Mouse (Mus musculus) neural tube, embryonic 14.5 days (tissue): Measurements from ENCODE around the gene Hadha. TPM values are rescaled to one million over a fixed set of nuclear protein-coding genes. Genes with fewer than 3 reads are reported as not detected.

ENCODE experiments used
- ATAC-seq: fragments of 200-750 bp; cut with Nextera tagmentation; 2 replicates; pipeline ENCODE4 v1.8.0; 2017; ENCODE audit warnings: low read depth, mild to moderate bottlenecking, moderate TSS enrichment, moderate library complexity
- H3K27ac ChIP-seq: fragments of 300-500 bp; sonication (generic); 2 replicates; pipeline ENCODE4 v1.5.1; 2014; ENCODE audit warnings: low read depth, mild to moderate bottlenecking, control low read depth, low read length, moderate library complexity, mixed read lengths
- H3K27me3 ChIP-seq: fragments of 300-500 bp; sonication (generic); 2 replicates; pipeline ENCODE4 v1.6.1; 2014; ENCODE audit warnings: low read length; ENCODE audit not compliant: control insufficient read depth, insufficient read depth
- H3K36me3 ChIP-seq: fragments of 300-500 bp; sonication (generic); 2 replicates; pipeline ENCODE4 v1.6.1; 2014; ENCODE audit warnings: low read length, mixed read lengths; ENCODE audit not compliant: control insufficient read depth, insufficient read depth
- H3K4me1 ChIP-seq: fragments of 300-500 bp; sonication (generic); 2 replicates; pipeline ENCODE4 v1.6.1; 2014; ENCODE audit warnings: low read length; ENCODE audit not compliant: control insufficient read depth, insufficient read depth
- H3K4me2 ChIP-seq: fragments of 300-500 bp; sonication (generic); 2 replicates; pipeline ENCODE4 v1.6.1; 2014; ENCODE audit warnings: mild to moderate bottlenecking, low read depth, low read length, control low read depth
- H3K4me3 ChIP-seq: fragments of 300-500 bp; sonication (generic); 2 replicates; pipeline ENCODE4 v1.5.1; 2014; ENCODE audit warnings: low read depth, low read length, control low read depth, mixed read lengths
- H3K9ac ChIP-seq: fragments of 300-500 bp; sonication (generic); replicated peaks from 2 replicates; pipeline ENCODE4 v1.6.1; 2014; ENCODE audit warnings: low read depth, mild to moderate bottlenecking, control low read depth, low read length, mixed read lengths
- H3K9me3 ChIP-seq: fragments of 300-500 bp; sonication (generic); 2 replicates; pipeline ENCODE4 v1.6.1; 2016; ENCODE audit warnings: low read length; ENCODE audit not compliant: control insufficient read depth
- WGBS: fragments of 180-500 bp; shearing (Covaris S2); extraction: QIAGEN DNeasy Blood & Tissue Kit; methylation state at CpG from one replicate; pipeline ENCODE4 v1.1.7; 2014; 5-methylcytosine and 5-hydroxymethylcytosine counted together
- polyA plus RNA-seq: library from polyadenylated mRNA; unstranded; fragments of >200 nt; fragmentation: Nextera tagmentation; extraction: Ambion mirVana; gene quantifications from 2 replicates; pipeline ENCODE4 v1.2.1, GENCODE M21; 2014

The Hadha gene
- 55.2 and 71.0 TPM in 2 replicates for polyA plus RNA-seq

- under 1% methylated on average over 44 of the region's 53 CpGs for WGBS
- Histone ChIP-seq H3K27me3 (no peaks in the 10 kb centered on the region), H3K36me3 (no peaks in the 10 kb centered on the region)
Measured at GRCm38 (mm10) chr5:30154474-30155394, at the start of gene Hadha, which contains the start of gene Hadhb. Gene Hadha, minus strand, starts transcription at chr5:30155162. Gene Hadhb, plus strand, starts transcription at chr5:30155248.

GRCm38 (mm10) chr5:30204441-30204840 lies 49.5 kb upstream of the Hadha start:
- no peak overlapping the region for H3K27ac ChIP-seq
- 57% methylated on average over 1 of the region's 1 CpGs for WGBS
- H3K9ac ChIP-seq, result no peak overlapping the region
- H3K4me1 ChIP-seq, result no peaks in the 10 kb centered on the region
- no peaks in the 10 kb centered on the region for H3K9me3 ChIP-seq
- ATAC-seq, result no peak
- no peak overlapping the region for H3K4me2 ChIP-seq
- H3K27me3 ChIP-seq, result no peaks in the 10 kb centered on the region
- H3K4me3 ChIP-seq, result no peak overlapping the region
- no peaks in the 10 kb centered on the region for H3K36me3 ChIP-seq

More at GRCm38 (mm10) chr5:30154474-30155394, at the start of gene Hadha, which contains the start of gene Hadhb:
- Histone ChIP-seq H3K9me3 (no peaks in the 10 kb centered on the region), H3K9ac (peak within 1 kb of the TSS; percentile 71), H3K4me3 (peak within 1 kb of the TSS; percentile 66), H3K27ac (peak within 1 kb of the TSS; percentile 65), H3K4me2 (peak within 1 kb of the TSS; percentile 56), H3K4me1 (peaks cover 9% of the 10 kb centered on the region)
- ATAC-seq, result peak; percentile 92

GRCm38 (mm10) chr5:30203216-30203885 lies 48.4 kb upstream of the Hadha start:
- 83% methylated on average over 10 of the region's 10 CpGs for WGBS
- H3K4me3 ChIP-seq, result no peak overlapping the region

GRCm38 (mm10) chr5:30202221-30202620 lies 47.3 kb upstream of the Hadha start:
- H3K27me3 ChIP-seq, result no peaks in the 10 kb centered on the region
- no peaks in the 10 kb centered on the region for H3K36me3 ChIP-seq
- no peak overlapping the region for H3K4me2 ChIP-seq
- no peak overlapping the region for H3K4me3 ChIP-seq
- H3K9me3 ChIP-seq, result no peaks in the 10 kb centered on the region
- H3K9ac ChIP-seq, result no peak overlapping the region
- ATAC-seq, result no peak
- H3K27ac ChIP-seq, result no peak overlapping the region
- no peaks in the 10 kb centered on the region for H3K4me1 ChIP-seq
- 90% methylated on average over 7 of the region's 7 CpGs for WGBS

More at GRCm38 (mm10) chr5:30203216-30203885, 48.4 kb upstream of the Hadha start:
- H3K36me3 ChIP-seq, result no peaks in the 10 kb centered on the region
- no peaks in the 10 kb centered on the region for H3K4me1 ChIP-seq
- H3K4me2 ChIP-seq, result no peak overlapping the region
- no peaks in the 10 kb centered on the region for H3K27me3 ChIP-seq
- no peak overlapping the region for H3K9ac ChIP-seq
- no peak overlapping the region for H3K27ac ChIP-seq
- no peak for ATAC-seq
- no peaks in the 10 kb centered on the region for H3K9me3 ChIP-seq

GRCm38 (mm10) chr5:30201521-30201920 lies 46.6 kb upstream of the Hadha start:
- no peak overlapping the region for H3K4me2 ChIP-seq
- H3K9me3 ChIP-seq, result no peaks in the 10 kb centered on the region
- H3K27me3 ChIP-seq, result no peaks in the 10 kb centered on the region
- 55% methylated on average over 5 of the region's 5 CpGs for WGBS
- H3K9ac ChIP-seq, result no peak overlapping the region
- ATAC-seq, result peak; percentile 82; the same call in 1 of the 2 replicates
- H3K4me1 ChIP-seq, result no peaks in the 10 kb centered on the region
- no peak overlapping the region for H3K4me3 ChIP-seq
- no peak overlapping the region for H3K27ac ChIP-seq
- H3K36me3 ChIP-seq, result no peaks in the 10 kb centered on the region

- H3K4me1 ChIP-seq, result no peaks in the 10 kb centered on the region
- no peak overlapping the region for H3K4me2 ChIP-seq
Measured at GRCm38 (mm10) chr5:30198257-30198656, 43.3 kb upstream of the Hadha start.

GRCm38 (mm10) chr5:30195340-30195739 lies 40.4 kb upstream of the Hadha start:
- 96% methylated on average over 5 of the region's 5 CpGs for WGBS
- no peak overlapping the region for H3K4me2 ChIP-seq
- no peaks in the 10 kb centered on the region for H3K27me3 ChIP-seq
- H3K9ac ChIP-seq, result no peak overlapping the region
- no peaks in the 10 kb centered on the region for H3K4me1 ChIP-seq
- no peak overlapping the region for H3K4me3 ChIP-seq
- ATAC-seq, result no peak
- H3K27ac ChIP-seq, result no peak overlapping the region
- H3K36me3 ChIP-seq, result no peaks in the 10 kb centered on the region
- no peaks in the 10 kb centered on the region for H3K9me3 ChIP-seq

More at GRCm38 (mm10) chr5:30198257-30198656, 43.3 kb upstream of the Hadha start:
- Histone ChIP-seq H3K36me3 (no peaks in the 10 kb centered on the region), H3K27me3 (no peaks in the 10 kb centered on the region), H3K9ac (no peak overlapping the region), H3K27ac (no peak overlapping the region), H3K9me3 (no peaks in the 10 kb centered on the region), H3K4me3 (no peak overlapping the region)
- WGBS, result 73% methylated on average over 7 of the region's 7 CpGs
- no peak for ATAC-seq

- Histone ChIP-seq H3K4me2 (no peak overlapping the region), H3K27me3 (no peaks in the 10 kb centered on the region), H3K27ac (no peak overlapping the region), H3K9ac (no peak overlapping the region), H3K4me1 (no peaks in the 10 kb centered on the region), H3K9me3 (no peaks in the 10 kb centered on the region), H3K4me3 (no peak overlapping the region), H3K36me3 (no peaks in the 10 kb centered on the region)
- no peak for ATAC-seq
- WGBS, result 91% methylated on average over 1 of the region's 1 CpGs
Measured at GRCm38 (mm10) chr5:30192452-30192851, 37.5 kb upstream of the Hadha start.
